ENCODE assay signal across 18 mouse cellular contexts in genomic region chr16:28257904-28258303, GRCm38 (mm10).
"Had no signal": no experiment of that assay in that cellular context is flagged by ENCODE, and none has a peak within 500 bp of the region (broad histone marks: within the 10 kb centered on the region; RNA-seq: fewer than 3 reads in every experiment).

No protein-coding gene starts in this region.

- H3K4me2 ChIP-seq: limb, embryonic 13.5 days; liver, embryonic 13.5 days; midbrain, embryonic 11.5 days; neural tube, embryonic 12.5 days; neural tube, embryonic 15.5 days; stomach, embryonic 15.5 days had no signal

- H3K9ac ChIP-seq: limb, embryonic 13.5 days; liver, embryonic 13.5 days; neural tube, embryonic 12.5 days; neural tube, embryonic 15.5 days; stomach, embryonic 15.5 days had no signal

- H3K27me3 ChIP-seq: limb, embryonic 13.5 days; liver, embryonic 13.5 days; neural tube, embryonic 12.5 days; neural tube, embryonic 15.5 days; stomach, embryonic 15.5 days had no signal

- H3K36me3 ChIP-seq: limb, embryonic 10.5 days; limb, embryonic 13.5 days; liver, embryonic 13.5 days; neural tube, embryonic 12.5 days; neural tube, embryonic 15.5 days; stomach, embryonic 15.5 days had no signal

- DNase-seq: kidney, adult 9 months; kidney, postnatal 14 days; kidney, postnatal 4 days; liver; liver, embryonic 13.5 days; lung, adult 2 months; lung, postnatal 14 days; lung, postnatal 4 days; retina, postnatal 1 day; right cerebral cortex, postnatal 25 days; spleen, adult 18-20 months; thymus, postnatal 25 days had no signal

- H3K9me3 ChIP-seq: limb, embryonic 10.5 days; limb, embryonic 13.5 days; liver, embryonic 13.5 days; neural tube, embryonic 12.5 days; neural tube, embryonic 15.5 days; stomach, embryonic 15.5 days had no signal

- H3K27ac ChIP-seq: limb, embryonic 10.5 days; limb, embryonic 13.5 days; liver, embryonic 13.5 days; neural tube, embryonic 12.5 days; neural tube, embryonic 15.5 days; stomach, embryonic 15.5 days had no signal

- H3K4me3 ChIP-seq: limb, embryonic 10.5 days; limb, embryonic 13.5 days; liver, embryonic 13.5 days; neural tube, embryonic 12.5 days; neural tube, embryonic 15.5 days; stomach, embryonic 15.5 days had no signal

- H3K4me1 ChIP-seq: limb, embryonic 10.5 days; limb, embryonic 13.5 days; liver, embryonic 13.5 days; neural tube, embryonic 12.5 days; stomach, embryonic 15.5 days had no signal
